Mouse (Mus musculus) CD4-positive, CD25-positive, alpha-beta regulatory T cell, adult 2 months (primary cell): Measurements from ENCODE around the gene Gipc3.
A peak's percentile ranks its signal among the peaks of the same experiment; 100 is the strongest.

ENCODE experiments used
- DNase-seq: peaks from one replicate; pipeline ENCODE4 v3.0.0-alpha.2; 2012; ENCODE audit warnings: low read depth, low spot score

The Gipc3 gene

DNA sequence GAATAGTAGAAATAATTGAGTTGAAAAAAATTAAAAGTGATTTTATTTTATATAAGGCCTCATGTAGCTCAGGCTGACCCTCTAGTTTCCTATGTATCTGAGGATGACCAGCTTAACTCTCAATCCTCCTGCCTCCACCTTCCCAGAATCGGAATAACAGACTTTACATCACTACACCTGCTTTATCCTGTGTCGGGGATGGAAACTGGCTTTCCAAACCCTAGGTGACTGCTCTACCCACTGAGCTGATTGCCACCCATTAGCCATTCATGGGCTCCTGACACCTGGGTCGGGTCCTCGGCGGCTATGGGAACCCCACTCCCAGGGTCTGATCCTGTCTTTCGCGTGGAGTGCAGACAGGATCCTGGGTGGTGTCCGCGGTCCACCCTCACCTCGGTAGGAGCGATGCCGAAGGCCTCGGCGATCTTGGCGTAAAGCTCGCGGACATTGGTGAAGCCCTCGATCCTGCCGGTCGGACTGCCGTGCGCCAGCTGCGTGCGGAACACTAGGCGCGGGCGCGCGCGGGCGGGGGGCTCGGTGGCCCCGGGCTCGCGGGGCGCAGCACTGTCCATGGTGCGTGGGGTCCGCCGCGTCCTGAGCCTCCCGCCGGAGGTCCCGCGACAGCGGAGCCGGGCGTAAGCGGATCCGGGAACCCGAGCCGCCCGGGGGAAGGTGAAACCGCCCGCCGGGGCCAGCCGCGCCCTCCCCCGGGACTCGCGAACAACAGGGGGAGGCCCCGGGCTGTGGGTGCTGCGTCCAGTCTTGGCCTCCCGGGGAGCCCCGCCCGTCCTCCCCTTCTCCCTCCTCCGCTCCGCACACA, at the start of gene Gipc3:
Gipc3 (minus strand) TSS at position 581 of the 820 bp plus-strand sequence.
- peak; percentile 36 for DNase-seq

DNA sequence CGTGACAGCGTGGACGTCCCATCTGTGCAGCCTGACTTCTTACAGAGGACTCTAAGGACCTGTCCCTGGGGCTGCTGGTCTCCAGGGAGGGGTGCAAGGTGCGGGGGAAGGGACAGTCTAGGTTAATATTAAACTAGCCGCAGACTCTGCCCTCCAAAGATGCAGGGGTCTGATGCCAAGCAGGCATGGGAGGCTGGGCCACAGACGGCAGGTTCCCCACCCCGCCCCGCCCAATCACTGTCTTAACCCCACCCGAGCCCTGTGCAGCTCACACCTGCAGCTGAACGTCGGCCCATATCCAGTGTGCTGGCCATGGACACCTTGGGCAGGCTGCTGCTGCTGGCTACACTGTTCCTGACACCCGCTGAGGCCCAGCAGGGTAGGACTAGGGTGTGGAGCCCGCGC, 49.7 kb upstream of the Gipc3 start, which contains the start of gene Smim24:
Smim24 (plus strand) TSS at position 271 of the 405 bp plus-strand sequence.
- no peak for DNase-seq

DNA sequence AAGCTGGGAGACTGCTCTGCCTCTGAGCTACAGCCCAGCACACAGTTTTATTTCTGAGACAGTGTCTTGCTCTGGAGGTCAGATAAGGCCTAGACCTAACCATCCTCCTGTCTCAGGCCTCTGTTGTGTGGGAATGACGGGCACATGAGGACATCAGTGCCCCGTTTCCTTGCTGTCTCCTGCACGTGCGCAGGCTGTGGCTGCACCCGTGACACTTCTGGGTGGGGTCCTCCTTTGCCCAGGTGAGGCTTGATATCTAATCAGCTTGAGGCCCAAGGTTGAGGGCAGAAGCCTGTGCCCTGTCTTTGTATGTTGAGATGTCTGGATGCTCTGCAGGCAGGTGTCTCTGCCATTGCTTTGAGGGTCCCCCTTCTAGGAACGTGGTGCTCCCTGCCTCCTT, 49.2 kb upstream of the Gipc3 start:
- no peak for DNase-seq

GRCm38 (mm10) chr10:81390678-81390965, 47.6 kb upstream of the Gipc3 start:
- no peak for DNase-seq

GRCm38 (mm10) chr10:81389801-81390677, 47.0 kb upstream of the Gipc3 start:
- peak; percentile 82 for DNase-seq

DNA sequence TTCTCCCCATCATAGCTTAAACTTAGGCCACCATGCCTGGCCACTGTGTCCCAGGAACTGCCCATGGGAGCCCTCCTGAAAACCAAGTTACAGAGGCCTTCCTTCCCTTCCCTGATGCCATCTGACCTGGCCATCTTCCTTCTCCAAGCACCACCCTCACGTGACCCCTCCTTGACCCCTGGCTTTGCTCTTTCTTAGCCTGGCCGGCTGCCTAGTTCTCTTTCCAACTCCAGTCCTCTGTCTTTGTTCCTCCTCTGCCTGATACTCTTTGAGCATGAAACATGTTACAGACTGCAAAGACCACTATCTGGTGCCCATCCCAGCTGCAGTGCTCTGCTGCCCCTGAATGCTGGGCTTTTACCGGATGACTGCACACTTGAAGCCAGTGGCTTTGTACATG, 46.3 kb upstream of the Gipc3 start:
- no peak for DNase-seq

DNA sequence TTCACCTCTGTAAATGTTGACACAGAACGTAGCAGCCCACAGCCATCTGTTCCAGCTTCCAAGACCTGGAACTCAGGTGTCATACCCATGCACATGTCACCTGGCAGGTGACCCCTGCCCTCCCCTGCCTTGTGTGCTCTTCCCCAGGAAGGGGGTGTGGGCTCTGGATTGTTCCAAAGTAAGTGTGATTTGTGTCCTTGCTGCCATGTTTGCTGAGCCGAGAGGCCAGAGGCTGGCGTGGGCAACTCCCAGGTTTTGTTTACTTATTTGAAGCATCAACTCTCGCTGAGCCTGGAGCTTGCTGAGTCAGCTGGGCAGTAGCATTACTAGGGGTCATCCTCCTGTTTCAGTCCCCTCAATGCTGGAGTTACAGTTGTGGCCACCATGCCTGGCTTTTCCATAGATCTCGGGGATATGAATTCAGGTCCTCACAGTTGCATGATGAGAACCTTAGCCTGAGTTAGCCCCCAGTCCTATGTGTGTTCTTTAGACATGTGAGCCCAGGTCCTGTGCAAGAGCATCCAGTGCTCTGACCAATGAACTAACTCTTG, 45.5 kb upstream of the Gipc3 start, which contains the start of gene Gm48552:
Gm48552 (plus strand) TSS at position 501 of the 551 bp plus-strand sequence.
- no peak for DNase-seq

- DNase-seq: no peak
Observed at GRCm38 (mm10) chr10:81387716-81388115, 44.6 kb upstream of the Gipc3 start.

- DNase-seq: no peak
Observed at GRCm38 (mm10) chr10:81385603-81386306, 42.7 kb upstream of the Gipc3 start.

DNA sequence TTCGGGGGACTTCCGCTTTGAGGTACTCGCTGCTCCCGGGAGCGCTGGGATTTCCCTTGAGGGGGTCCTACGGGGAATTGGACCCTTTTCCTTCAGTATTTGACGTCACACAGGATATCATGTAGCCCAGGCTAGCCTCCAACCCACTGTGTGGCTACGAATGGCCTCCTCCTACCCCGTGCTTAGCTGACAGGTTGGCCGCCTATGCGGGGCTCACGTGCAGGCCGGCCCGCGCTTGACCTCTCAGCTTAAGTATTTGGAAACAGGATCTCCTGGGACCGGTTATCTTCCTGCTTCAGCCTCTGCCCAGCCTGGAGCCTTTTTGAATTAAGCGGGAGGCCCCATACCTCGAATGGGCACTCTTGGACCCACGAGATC, 41.5 kb upstream of the Gipc3 start:
- no peak for DNase-seq

GRCm38 (mm10) chr10:81383802-81384604, 40.9 kb upstream of the Gipc3 start, which contains the start of the genes Dohh and Gm48551:
Dohh (plus strand) TSS chr10:81384428.
Gm48551 (plus strand) TSS chr10:81384466.
- DNase-seq: peak; percentile 99

- peak; percentile 36 for DNase-seq
Observed at GRCm38 (mm10) chr10:81382039-81382438, 39.0 kb upstream of the Gipc3 start.

- no peak for DNase-seq
Observed at GRCm38 (mm10) chr10:81379809-81380378, 36.8 kb upstream of the Gipc3 start.

DNA sequence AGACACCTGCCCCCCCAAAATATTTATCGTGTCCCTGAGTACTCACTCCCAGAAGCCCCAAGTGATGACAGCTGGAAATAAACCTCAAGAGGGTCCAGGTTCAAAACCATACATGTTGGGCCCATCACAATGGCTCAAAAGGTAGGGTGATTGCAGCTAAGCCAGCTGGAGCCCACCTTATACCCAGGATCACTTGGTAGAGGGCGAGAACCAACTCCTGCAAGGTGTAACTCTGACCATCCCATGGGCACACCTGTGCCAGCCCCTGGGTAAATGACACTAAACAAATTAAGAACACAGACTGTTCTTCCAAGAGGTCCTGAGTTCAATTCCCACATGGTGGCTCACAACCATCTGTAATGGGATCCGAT, 36.1 kb upstream of the Gipc3 start:
- DNase-seq: no peak

- DNase-seq: peak; percentile 100
Observed at GRCm38 (mm10) chr10:81378553-81379182, 35.6 kb upstream of the Gipc3 start.

GRCm38 (mm10) chr10:81377793-81378552, 34.9 kb upstream of the Gipc3 start, which contains the start of gene Fzr1:
Fzr1 (minus strand) TSS chr10:81378516.
- DNase-seq: no peak

- no peak for DNase-seq
Observed at GRCm38 (mm10) chr10:81377362-81377664, 34.2 kb upstream of the Gipc3 start.

DNA sequence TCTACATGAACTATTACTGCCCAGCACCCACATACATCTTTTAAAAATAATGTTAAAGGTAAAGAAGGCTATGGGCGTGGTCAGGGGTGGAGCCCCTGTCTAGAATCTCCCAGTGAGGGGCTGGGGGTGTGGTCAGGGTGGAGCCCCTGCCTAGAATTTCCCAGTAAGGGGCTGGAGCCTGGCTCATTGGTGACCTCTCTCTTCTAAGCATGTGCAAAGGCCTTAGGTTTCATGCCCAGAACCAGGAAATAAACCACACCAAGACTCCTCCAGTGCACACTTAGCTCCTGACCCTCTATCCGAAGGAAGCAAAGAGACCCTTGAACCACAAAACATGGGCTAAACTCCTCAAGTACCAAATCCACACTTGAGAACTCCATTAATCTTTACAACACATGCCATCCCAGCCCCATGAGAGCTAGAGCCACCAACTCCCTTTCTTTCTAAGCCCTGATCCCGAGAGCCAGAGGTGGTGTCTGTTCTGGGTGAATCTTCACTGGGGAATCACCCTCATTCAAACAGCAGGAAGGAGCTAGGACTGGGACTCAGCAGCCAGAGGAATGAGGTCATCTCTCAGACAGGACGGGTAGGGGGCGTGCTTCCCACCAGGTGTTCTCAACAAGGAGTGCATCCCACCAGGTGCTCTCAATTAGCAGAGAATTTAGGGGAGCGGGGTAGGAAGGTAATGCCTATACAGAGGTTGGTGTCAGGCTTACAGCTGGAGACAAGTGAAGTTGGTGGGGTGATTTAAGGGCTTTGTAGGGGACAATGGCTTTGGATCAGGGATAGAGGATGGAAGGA, 33.7 kb upstream of the Gipc3 start:
- DNase-seq: no peak
